Mouse (Mus musculus) brain, embryonic 14.5 days (tissue): Measurements from ENCODE around the gene Ttc17.

Experiments
- CTCF ChIP-seq: fragments of 200-500 bp; IDR thresholded peaks from 2 replicates; pipeline ENCODE4 v1.5.1; 2012; ENCODE audit warnings: inconsistent platforms, mild to moderate bottlenecking, moderate library complexity, borderline replicate concordance; ENCODE audit not compliant: insufficient read depth, insufficient read length; ENCODE audit errors: extremely low read depth
- POLR2A ChIP-seq: fragments of 200-500 bp; IDR thresholded peaks from 2 replicates; pipeline ENCODE4 v1.6.1; 2012; ENCODE audit warnings: mild to moderate bottlenecking, inconsistent platforms, borderline replicate concordance; ENCODE audit not compliant: poor library complexity, insufficient read depth, insufficient read length, severe bottlenecking; ENCODE audit errors: extremely low read depth

DNA sequence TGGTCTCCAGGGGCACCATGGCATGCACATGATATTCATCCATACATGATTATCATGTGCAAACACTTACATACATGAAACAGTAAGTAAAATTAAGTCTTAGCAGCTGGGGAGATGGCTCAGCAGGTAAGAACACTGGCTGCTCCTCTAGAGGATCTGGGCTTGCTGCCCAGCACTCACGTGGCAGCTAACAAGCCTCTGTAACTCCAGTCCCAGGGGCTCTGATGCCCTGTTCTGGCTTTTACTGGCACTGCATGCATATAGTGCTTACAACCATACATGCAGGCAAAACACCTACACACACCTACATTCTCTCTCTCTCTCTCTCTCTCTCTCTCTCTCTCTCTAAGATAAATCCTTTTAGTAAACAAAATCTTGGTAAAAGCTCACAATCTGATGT lies 65.7 kb downstream of the Ttc17 start:
- TF ChIP-seq CTCF (no peak), POLR2A (no peak)
